Mouse (Mus musculus) kidney, postnatal 0 days (tissue): ENCODE measurements at regions not wholly inside any gene's neighbourhood (a gene's known extent, or its start where the extent isn't known, plus 50 kb on each side); places are given as distances from the start of the nearest gene placed in this dataset.

Experiments used
- ATAC-seq: fragments of 200-750 bp; cut with Nextera tagmentation; replicated peaks from 2 replicates; pipeline ENCODE4 v1.8.0; 2017; ENCODE audit warnings: low read depth, moderate number of reproducible peaks, moderate TSS enrichment, moderate library complexity; ENCODE audit not compliant: low FRiP score
- DNase-seq: peaks from one replicate; pipeline ENCODE4 v3.0.0-alpha.2; 2016; ENCODE audit warnings: low spot score
- H3K27ac ChIP-seq: fragments of 300-500 bp; sonication (generic); 2 replicates; pipeline ENCODE4 v1.5.1; 2014; ENCODE audit warnings: mild to moderate bottlenecking
- H3K27me3 ChIP-seq: fragments of 300-500 bp; sonication (generic); 2 replicates; pipeline ENCODE4 v1.6.1; 2014; ENCODE audit warnings: low read length, mixed read lengths; ENCODE audit not compliant: insufficient read depth
- H3K36me3 ChIP-seq: fragments of 300-500 bp; sonication (generic); 2 replicates; pipeline ENCODE4 v1.6.1; 2014; ENCODE audit warnings: low read length, mixed read lengths; ENCODE audit not compliant: insufficient read depth
- H3K4me1 ChIP-seq: fragments of 300-500 bp; sonication (generic); replicated peaks from 2 replicates; pipeline ENCODE4 v1.6.1; 2014; ENCODE audit warnings: antibody characterized with exemption, low read length, mixed read lengths; ENCODE audit not compliant: insufficient read depth
- H3K4me2 ChIP-seq: fragments of 300-500 bp; sonication (generic); 2 replicates; pipeline ENCODE4 v1.6.1; 2014; ENCODE audit warnings: mild to moderate bottlenecking, low read length, moderate library complexity, mixed read lengths
- H3K4me3 ChIP-seq: fragments of 300-500 bp; sonication (generic); replicated peaks from 2 replicates; pipeline ENCODE4 v1.5.1; 2014; ENCODE audit warnings: low read depth, low read length
- H3K9ac ChIP-seq: fragments of 300-500 bp; sonication (generic); 2 replicates; pipeline ENCODE4 v1.6.1; 2014; ENCODE audit warnings: low read depth, low read length
- H3K9me3 ChIP-seq: fragments of 300-500 bp; sonication (generic); replicated peaks from 2 replicates; pipeline ENCODE4 v1.6.1; 2016; ENCODE audit warnings: low read length, inconsistent platforms, mixed read lengths
- CTCF ChIP-seq: IDR thresholded peaks from 2 replicates; pipeline ENCODE4 v1.5.1; 2016; ENCODE audit warnings: antibody characterized with exemption, low read depth, mild to moderate bottlenecking, moderate library complexity
- WGBS: fragments of 180-500 bp; shearing (Covaris S2); extraction: QIAGEN DNeasy Blood & Tissue Kit; methylation state at CpG from one replicate; pipeline ENCODE4 v1.1.7; 2014; 5-methylcytosine and 5-hydroxymethylcytosine counted together

DNA sequence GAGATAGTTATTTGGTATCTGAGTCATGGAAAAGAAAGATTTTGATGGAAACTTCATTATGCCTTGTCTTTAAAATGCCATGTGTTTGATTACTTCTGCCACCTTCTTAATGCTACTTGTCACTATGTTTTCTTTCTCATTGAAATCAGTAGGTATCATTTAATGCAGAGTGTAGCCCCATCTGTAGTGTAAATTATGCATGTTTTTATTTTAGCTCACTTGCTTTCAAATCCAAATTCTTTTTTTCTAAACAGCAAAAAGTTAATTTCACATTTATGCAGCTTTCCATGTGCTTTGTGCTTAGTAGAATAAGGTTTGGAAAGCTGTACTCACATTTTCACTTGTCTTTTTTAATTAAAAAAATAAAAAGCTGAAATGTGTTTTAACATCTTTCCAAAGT lies 748.0 kb upstream of the Epha7 start:
- no peaks in the 10 kb centered on the region for H3K9me3 ChIP-seq
- no peak for ATAC-seq
- no peak for TF ChIP-seq CTCF

DNA sequence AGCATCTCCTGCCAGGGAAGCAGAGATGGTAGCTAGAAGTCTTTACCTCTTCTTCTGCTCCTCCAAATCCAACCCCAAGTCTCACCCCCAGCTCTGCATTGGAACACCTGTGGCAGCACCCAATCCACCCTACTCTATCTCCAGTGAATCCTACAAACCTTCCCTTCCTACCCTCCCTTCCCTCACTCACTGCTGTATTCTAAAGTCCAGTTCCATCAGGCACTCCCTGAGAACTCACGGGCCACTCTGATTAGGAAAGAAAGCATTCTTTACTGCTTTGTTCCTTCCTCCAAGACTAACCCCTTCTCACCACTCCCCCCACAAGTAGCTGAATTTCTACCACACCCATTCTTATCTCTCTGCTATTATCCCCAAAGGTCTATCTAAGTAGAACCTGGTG lies 747.1 kb upstream of the Epha7 start:
- H3K4me1 ChIP-seq = no peaks in the 10 kb centered on the region
- H3K27ac ChIP-seq = no peak overlapping the region
- DNase-seq (no peak), ATAC-seq (no peak)
- no peaks in the 10 kb centered on the region for H3K9me3 ChIP-seq
- H3K4me2 ChIP-seq = no peak overlapping the region
- no peaks in the 10 kb centered on the region for H3K36me3 ChIP-seq
- no peak overlapping the region for H3K4me3 ChIP-seq
- no peak overlapping the region for H3K9ac ChIP-seq
- H3K27me3 ChIP-seq = no peaks in the 10 kb centered on the region
- no peak for TF ChIP-seq CTCF
- WGBS = 67% methylated on average over 1 of the region's 1 CpGs

More for the DNA sequence above, 748.0 kb upstream of the Epha7 start:
- Histone ChIP-seq H3K4me2 (no peak overlapping the region), H3K4me1 (no peaks in the 10 kb centered on the region), H3K9ac (no peak overlapping the region), H3K4me3 (no peak overlapping the region), H3K27ac (no peak overlapping the region), H3K36me3 (no peaks in the 10 kb centered on the region), H3K27me3 (no peaks in the 10 kb centered on the region)
- no peak for DNase-seq

DNA sequence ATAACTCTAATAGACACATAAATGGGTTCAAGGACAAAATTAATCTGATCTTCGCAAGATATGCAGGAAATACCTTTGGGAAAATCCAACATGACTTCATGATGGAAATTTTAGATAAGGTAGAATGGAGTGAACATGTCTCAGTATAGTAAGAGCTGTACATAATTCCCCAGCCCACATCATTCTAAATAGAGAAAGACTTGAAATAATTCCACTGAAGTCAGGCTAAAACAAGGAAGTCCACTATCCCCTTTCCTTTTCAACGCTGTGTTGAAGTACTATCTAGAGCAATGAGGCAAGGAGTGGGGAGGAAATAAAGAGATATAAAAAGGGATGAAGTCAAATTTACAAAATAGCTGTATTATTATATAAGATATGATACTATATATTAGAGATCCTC lies 733.9 kb upstream of the Epha7 start:
- Histone ChIP-seq H3K9ac (no peak overlapping the region), H3K36me3 (no peaks in the 10 kb centered on the region), H3K9me3 (no peaks in the 10 kb centered on the region), H3K27ac (no peak overlapping the region), H3K4me1 (no peaks in the 10 kb centered on the region), H3K4me3 (no peak overlapping the region), H3K4me2 (no peak overlapping the region), H3K27me3 (no peaks in the 10 kb centered on the region)
- WGBS = 78% methylated on average over 2 of the region's 2 CpGs
- no peak for TF ChIP-seq CTCF
- no peak for ATAC-seq
- DNase-seq = no peak

DNA sequence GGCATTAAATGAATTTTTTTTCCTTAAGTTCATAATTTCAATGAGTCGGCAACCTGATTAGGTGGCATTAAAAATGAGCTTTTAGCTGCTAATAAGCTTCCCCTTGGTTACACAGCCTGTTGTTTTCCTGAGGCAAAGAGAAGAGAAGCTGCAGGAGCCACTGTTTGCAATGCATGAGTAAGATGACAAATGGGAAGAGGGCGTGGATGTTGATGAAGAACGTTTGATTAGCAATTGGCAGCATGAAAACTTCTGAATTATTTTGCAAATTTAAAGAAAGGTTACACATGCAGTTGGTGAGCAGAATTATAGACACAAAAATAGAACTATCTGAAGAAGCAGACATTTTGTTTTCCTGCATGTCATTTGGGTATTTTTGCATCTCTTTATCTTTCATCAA lies 720.1 kb upstream of the Epha7 start:
- TF ChIP-seq CTCF = no peak

DNA sequence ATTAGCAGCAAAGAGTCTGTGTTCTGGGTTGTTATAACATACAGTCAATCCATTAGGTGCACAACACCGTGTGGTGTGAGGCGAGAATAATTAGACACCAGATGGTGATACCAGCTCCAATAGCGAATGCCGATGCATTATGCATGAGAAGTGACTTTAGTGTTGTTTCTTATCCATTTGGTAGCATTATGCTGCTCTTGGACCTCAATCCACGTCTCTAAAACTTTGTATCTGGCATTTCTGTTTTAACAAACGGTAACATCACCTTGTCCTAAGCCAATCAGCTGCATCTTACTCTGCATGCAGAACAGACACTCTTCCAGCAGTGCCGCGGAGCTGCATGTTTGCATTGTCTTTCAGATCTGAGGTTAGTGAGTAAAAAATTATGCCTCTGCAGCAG lies 669.8 kb upstream of the Epha7 start:
- ATAC-seq (no peak), DNase-seq (no peak)
- TF ChIP-seq CTCF = no peak
- WGBS = 75% methylated on average over 8 of the region's 8 CpGs
- no peak overlapping the region for H3K9ac ChIP-seq
- H3K4me1 ChIP-seq = no peaks in the 10 kb centered on the region
- H3K9me3 ChIP-seq = no peaks in the 10 kb centered on the region
- no peaks in the 10 kb centered on the region for H3K27me3 ChIP-seq
- H3K4me3 ChIP-seq = no peak overlapping the region
- no peak overlapping the region for H3K4me2 ChIP-seq
- H3K36me3 ChIP-seq = no peaks in the 10 kb centered on the region
- no peak overlapping the region for H3K27ac ChIP-seq

More for the DNA sequence above, 720.1 kb upstream of the Epha7 start:
- H3K36me3 ChIP-seq = no peaks in the 10 kb centered on the region
- H3K4me2 ChIP-seq = no peak overlapping the region
- H3K4me1 ChIP-seq = no peaks in the 10 kb centered on the region
- no peak overlapping the region for H3K27ac ChIP-seq
- no peaks in the 10 kb centered on the region for H3K9me3 ChIP-seq
- H3K27me3 ChIP-seq = no peaks in the 10 kb centered on the region
- 65% methylated on average over 3 of the region's 3 CpGs for WGBS
- ATAC-seq = no peak
- no peak overlapping the region for H3K4me3 ChIP-seq
- no peak overlapping the region for H3K9ac ChIP-seq
- no peak for DNase-seq

DNA sequence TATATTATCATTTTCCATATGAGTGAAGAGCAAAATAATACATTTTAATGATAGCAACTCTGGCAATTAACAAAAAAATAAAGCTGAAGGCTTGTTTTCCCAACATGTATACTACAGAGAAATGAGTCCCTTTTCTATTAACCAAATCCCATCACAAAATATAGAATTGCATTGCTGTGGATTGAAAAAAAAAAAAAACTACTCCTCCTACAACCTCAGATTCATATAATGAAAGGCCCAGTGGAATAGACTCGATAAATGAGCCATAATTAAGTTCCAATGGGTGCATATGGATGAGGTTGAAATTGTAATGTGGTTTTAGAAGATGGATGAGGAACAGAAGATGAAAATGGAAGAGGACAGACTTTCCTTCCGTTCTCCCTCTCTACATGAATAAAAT lies 657.8 kb upstream of the Epha7 start:
- H3K4me1 ChIP-seq = no peaks in the 10 kb centered on the region
- H3K27me3 ChIP-seq = no peaks in the 10 kb centered on the region
- no peak for TF ChIP-seq CTCF
- H3K36me3 ChIP-seq = no peaks in the 10 kb centered on the region
- no peak overlapping the region for H3K9ac ChIP-seq
- H3K4me2 ChIP-seq = no peak overlapping the region
- WGBS = 74% methylated on average over 2 of the region's 2 CpGs
- H3K9me3 ChIP-seq = no peaks in the 10 kb centered on the region
- no peak for ATAC-seq
- no peak overlapping the region for H3K4me3 ChIP-seq
- H3K27ac ChIP-seq = no peak overlapping the region
- no peak for DNase-seq

DNA sequence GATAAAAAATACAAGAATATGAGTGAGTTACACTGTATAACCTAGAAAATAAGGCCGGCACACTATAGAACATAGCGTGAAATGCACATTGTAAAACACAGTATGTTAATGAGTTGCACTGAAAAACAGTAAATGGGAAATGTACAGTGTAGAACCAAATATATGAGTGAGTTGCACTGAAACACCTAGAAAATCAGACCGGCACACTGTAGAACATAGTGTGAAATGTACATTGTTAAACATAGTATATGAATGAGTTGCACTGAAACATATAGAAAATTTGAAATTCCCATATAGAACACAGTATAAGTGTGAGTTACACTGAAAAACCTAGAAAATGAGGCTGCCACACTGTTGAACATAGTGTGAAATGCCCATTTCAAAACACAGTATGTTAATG lies 636.2 kb upstream of the Epha7 start:
- no peak overlapping the region for H3K4me2 ChIP-seq
- TF ChIP-seq CTCF = no peak
- no peaks in the 10 kb centered on the region for H3K27me3 ChIP-seq
- WGBS = 82% methylated on average over 3 of the region's 3 CpGs
- DNase-seq = peak; percentile 85
- H3K9me3 ChIP-seq = no peaks in the 10 kb centered on the region
- H3K36me3 ChIP-seq = no peaks in the 10 kb centered on the region
- ATAC-seq = peak; percentile 100
- no peak overlapping the region for H3K27ac ChIP-seq
- no peak overlapping the region for H3K9ac ChIP-seq
- H3K4me1 ChIP-seq = no peaks in the 10 kb centered on the region
- no peak overlapping the region for H3K4me3 ChIP-seq
